Mouse (Mus musculus): ENCODE measurements around the gene Zbtb22.
"Not testable (repeated sequence)": the region's sequence is repeated elsewhere in the genome, so short reads cannot be mapped to it uniquely, and the experiment has no call there.

The Zbtb22 gene

DNA sequence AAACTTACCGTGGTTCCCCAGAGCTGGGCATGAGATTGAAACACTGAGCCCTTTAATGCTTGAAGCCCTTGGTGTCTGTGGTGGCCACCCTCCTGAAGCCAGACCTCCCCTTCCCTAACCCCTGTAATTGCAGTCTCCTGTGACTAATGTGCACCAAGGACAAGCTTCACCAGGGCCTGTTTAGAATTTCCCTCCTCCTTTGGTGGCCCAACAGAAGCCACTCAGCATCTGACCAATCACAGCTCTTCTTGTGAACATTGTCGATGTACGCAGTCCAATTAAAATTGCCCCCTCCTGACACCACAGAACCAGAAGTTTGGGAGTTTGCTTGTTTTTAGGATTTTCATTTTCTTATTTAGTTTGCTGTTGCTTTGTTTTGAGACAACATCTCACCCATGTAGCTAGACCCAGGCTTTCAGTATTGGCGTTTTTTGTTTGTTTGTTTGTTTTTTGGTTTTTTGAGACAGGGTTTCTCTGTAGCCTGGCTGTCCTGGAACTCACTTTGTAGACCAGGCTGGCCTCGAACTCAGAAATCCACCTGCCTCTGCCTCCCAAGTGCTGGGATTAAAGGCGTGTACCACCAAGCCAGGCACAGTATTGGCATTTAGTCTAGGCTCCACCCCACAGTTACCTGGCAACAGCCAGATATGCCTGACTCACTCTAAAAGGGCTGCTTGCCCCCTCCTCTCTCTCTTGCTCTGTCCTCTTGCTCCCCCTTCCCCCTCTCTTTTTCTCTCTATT is 11.6 kb upstream of the Zbtb22 start:
- in situ Hi-C loops (cut with MboI, MseI): not testable (repeated sequence)

DNA sequence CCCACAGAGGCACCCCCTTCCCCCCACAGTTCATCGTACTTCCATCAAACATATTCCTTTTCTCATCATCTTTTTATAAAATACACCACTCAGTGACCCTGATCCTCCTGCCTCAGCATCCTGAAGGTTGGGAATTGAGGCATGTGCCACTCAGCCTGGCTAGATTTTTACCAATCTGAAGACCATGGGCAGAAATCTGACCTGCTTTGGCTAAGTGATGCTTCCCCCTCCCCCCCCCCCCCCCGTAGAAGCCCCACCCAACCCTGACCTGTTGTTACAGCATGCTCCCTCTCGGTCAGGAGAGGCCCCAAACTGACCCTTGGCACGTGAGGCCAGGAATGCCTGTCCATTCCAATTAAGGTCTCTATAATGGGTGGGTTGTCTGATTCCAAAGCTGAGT is 10.9 kb upstream of the Zbtb22 start, which contains the start of gene Platr17:
TSS of gene Platr17 (plus strand) at position 301 of the 400 bp plus-strand sequence.
- in situ Hi-C loops (cut with MboI, MseI): not testable (repeated sequence)

DNA sequence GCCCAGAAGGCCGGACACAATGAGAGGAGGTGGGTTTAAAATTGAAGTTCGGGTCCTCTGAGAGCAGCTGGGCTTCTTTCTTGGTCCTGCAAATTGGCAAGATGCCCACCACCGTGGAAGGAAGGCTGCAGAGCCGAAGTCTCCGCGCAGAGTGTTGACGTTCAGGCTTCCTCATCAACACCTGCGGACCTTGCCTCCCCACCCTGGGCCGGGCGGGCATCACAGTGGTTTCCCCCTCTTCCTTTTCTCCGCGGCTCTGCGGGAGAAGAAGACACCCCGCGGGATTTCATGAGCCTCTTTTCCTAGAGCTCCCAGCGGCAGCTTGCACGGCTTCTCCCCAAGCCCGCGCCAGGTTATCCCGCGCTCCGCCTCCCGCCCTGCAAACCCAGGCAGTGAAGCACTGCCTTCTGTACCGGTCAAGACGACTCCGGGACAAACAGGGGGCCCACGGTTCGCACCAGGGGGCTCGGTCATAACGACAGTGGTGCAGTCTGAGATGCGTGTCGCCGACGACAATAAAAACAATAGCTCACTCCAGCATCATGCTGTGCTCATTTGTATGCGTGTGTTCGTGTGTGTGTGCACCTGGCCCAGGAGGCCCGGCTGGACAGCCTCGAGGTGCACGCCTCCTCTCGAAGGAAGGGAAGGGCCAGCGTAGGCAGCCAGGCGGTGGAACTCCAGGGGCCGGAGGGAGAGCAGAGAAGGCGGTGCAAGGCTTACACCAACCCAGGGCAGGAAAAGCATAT is 7.2 kb upstream of the Zbtb22 start:
- in situ Hi-C loops (cut with MboI, MseI): no loop called here

DNA sequence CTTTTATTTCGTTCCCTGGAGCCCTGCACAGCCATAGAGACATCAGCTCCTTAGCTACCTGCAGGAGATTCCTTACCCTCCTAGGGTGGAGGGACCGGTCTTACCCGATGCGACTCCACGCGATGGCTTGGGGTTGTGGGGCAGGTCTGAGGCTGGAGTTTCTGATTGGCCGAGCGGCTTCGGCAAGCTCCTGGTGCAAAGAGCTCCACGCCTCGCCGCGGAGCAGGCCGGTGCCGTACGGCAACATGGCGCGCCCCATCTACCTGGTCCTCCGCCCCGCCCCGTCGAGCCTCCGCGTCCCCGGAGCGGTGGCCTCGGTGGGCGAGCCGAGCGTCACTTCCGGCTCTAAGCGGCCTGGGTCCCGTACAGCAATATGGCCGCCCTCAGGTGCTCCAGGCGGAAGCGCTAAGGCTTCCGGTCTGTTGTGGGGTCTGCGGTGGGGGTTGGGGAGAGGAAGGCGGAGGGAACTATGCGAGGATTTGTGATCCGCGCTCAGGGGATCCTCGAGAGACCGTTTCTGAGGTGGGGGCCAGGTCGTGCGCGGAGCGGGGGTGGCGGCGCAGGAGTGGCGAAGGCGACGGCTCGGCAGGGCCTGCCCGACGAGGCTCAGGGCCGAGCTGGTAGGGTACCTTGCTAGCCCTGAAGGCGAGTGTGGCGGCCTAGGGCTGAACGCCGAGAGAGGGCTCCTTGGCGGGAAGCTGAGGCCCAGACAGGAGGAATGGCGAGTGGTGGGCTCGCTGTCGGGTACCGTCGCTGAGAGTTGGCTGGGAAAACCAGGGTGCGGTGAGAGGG is 6.4 kb upstream of the Zbtb22 start, which contains the start of gene Daxx:
TSS of gene Daxx (plus strand) at position 338 of the 792 bp plus-strand sequence.
- in situ Hi-C loops (cut with MboI, MseI): no loop called here

GRCm38 (mm10) chr17:33909869-33910250 is 5.8 kb upstream of the Zbtb22 start:
- in situ Hi-C loops (cut with MboI, MseI): no loop called here

GRCm38 (mm10) chr17:33910346-33911051 is 5.2 kb upstream of the Zbtb22 start:
- in situ Hi-C loops (cut with MboI, MseI): no loop called here

- in situ Hi-C loops (cut with MboI, MseI): no loop called here
These were observed 4.5 kb upstream of the Zbtb22 start for GRCm38 (mm10) chr17:33911052-33911812.

- in situ Hi-C loops (cut with MboI, MseI): no loop called here
These were observed 3.8 kb upstream of the Zbtb22 start for GRCm38 (mm10) chr17:33911813-33912414.

DNA sequence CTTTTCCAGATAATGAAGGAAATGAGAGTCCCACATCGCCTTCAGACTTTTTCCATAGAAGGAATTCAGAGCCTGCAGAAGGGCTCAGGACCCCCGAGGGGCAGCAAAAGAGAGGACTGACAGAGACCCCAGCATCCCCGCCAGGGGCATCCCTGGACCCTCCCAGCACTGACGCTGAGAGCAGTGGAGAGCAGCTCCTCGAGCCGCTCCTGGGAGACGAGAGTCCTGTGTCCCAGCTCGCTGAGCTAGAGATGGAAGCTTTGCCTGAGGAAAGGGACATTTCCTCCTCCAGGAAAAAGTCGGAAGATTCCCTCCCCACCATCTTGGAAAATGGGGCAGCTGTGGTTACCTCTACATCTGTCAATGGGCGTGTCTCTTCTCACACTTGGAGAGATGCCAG is 2.4 kb upstream of the Zbtb22 start:
- in situ Hi-C loops (cut with MboI, MseI): no loop called here

DNA sequence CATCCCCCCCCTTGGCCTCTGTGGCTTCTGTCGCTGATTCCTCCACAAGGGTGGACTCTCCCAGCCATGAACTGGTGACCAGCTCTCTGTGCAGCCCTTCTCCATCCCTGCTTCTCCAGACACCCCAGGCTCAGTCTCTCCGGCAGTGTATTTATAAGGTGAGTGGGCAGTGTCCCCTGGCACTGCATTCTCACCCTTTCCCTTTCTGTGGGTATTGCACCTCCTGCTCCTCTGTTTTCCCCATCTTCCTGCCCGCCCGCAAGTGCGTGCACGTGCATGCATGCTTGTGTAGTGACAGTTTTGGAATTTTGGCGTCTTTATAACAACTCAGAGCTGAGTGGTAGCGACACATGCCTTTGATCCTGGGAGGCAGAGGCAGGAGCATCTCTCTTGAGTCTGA is 1.8 kb upstream of the Zbtb22 start:
- in situ Hi-C loops (cut with MboI, MseI): no loop called here

GRCm38 (mm10) chr17:33914969-33915391 is 724 bp upstream of the Zbtb22 start:
- in situ Hi-C loops (cut with MboI, MseI): no loop called here

DNA sequence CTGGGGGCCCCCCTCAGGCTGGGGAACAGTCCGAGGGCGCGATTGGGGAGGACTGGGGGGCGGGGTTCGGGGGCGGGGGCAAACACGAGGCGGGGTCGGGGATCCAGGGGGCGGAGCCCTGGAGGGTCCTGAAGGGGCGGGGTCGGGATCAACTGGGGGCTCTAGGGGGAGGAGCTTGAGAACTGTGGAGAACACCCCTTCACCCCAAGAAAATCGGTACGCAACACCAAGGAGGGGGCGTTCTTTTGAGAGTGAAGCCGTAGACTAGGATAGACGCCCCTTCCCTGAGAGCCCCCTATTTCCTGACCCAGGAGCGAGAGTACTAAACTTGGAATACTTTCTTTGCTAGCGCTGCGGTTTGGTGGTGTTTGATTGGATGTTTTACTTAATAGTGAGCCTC is 590 bp downstream of the Zbtb22 start:
- in situ Hi-C loops (cut with MboI, MseI): no loop called here

DNA sequence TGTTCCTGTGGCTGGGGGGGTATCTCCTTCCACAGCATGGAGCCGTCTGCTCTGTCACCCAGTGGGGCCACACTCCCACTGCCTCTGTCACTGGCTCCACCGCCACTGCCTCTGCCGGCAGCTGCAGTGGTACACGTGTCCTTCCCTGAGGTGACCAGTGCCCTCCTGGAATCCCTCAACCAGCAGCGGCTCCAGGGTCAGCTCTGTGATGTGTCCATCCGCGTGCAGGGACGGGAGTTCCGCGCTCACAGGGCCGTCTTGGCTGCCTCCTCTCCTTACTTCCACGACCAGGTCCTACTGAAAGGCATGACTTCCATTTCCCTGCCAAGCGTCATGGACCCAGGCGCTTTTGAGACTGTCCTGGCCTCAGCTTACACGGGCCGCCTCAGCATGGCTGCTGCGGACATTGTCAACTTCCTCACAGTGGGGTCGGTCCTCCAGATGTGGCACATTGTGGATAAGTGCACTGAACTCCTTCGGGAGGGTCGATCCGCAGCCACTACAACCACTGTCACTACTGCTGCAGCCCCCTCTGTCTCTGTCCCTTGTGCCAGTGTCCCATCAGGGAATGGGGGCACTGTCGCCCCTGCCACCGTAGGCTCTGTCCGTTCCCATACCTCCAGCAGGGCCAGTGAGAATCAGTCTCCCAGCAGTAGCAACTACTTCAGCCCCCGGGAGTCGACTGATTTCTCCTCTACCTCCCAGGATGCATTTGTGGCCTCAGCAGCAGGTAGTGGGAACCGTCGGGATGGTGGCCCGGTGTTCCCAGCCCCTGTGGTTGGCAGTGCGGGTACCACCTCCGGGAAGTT is 1.3 kb downstream of the Zbtb22 start:
- in situ Hi-C loops (cut with MboI, MseI): no loop called here

DNA sequence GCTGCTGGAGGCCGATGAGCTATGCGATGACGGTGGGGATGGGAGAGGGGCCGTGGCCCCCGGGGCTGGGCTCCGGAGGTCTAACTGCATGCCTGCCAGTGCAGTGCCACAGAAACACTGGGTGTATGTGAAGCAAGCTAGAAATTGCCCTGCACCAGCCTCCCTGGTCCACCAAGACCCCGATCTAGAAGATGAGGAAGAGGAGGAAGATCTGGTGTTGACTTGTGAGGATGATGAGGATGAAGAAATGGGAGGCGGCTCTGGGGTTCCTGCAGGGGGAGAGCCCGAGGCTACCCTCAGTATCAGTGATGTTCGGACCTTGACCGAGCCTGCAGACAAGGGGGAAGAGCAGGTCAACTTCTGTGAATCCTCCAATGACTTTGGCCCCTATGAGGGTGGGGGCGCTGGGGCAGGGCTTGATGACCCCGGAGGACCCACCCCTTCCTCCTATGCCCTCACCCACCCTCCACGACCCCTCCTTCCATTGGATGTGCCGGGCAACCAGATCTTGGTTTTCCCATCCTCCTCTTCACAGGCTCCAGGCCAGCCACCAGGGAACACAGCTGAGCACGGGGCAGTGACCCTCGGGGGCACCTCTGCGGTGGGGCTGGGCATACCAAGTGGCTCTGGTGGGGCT is 2.1 kb downstream of the Zbtb22 start:
- in situ Hi-C loops (cut with MboI, MseI): no loop called here

DNA sequence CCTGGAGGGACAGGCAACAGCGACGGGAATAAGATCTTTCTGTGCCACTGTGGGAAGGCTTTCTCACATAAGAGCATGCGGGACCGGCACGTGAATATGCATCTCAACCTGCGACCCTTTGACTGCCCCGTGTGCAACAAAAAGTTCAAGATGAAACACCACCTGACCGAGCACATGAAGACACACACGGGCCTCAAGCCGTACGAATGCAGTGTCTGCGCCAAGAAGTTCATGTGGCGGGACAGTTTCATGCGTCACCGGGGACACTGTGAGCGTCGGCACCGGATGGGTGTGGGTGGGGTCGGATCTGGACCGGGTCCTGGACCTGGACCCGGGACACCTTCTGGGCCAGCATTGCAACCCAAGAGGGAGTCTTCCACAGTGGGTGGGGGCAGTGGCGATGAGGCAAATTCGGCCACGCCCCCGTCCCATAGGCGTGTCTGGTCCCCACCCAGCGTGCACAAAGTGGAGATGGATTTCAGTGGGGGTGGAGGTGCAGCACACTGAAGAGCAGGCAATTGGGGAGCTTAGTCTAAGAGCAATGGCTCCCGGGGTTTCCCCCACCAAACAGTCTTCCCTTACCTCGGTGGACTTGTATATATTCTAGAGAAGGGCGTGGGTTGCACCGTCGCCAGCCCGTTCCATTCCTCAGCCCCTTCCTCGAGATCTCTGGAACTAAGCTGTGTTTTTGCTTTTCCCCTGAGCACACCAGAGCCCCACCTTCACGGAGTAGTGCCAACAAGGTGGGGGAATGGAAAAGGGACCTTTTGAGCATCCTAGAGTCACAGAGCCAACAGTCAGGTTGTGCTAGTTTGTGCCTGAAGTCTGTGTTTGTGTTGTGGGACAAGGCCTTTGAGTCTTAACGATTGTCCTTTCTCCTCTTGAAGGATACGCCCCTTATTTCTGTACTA is 2.8 kb downstream of the Zbtb22 start:
- in situ Hi-C loops (cut with MboI, MseI): no loop called here

DNA sequence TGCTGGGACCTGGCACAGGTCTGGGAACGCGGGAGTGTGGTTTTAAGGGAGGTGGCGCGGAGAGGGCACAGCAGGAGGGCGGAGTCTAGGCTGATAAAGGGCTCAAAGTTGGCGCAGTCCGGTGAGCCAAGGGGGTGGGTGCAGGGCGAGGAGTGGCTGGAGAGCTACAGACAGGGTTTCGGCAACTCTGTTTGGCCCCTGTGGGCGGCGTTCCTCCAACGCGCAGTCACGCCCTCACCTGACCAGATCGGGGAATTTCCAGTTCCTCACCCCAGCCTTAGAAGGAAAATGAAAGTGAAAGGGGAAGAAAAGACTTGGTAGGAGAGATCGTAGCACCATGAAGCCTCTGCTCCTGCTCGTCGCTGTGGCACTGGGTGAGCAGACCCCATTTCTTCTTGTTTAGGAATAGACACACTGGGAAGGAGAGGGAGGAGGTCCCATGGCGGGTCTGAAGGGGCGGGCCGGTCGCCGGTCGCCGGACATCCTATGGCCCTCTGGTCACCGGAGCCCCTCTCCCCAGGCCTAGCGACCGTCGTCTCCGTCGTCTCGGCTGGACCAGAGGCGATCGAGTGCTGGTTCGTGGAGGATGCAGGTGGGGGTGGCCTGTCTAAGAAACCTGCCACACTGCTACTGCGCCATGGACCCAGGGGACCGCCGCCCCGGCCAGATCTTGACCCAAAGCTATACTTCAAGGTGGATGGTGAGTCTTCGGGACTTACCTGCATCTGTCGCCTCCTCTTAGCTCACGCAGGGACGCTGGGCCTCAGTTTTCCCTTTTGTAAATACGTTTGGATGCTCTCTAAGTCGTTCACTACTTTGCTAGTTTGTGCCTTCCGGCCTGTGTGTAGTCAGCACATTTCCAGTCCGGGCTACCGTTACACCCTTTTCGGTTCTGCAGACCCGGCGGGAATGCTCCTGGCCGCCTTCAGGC is 3.9 kb downstream of the Zbtb22 start:
- in situ Hi-C loops (cut with MboI, MseI): no loop called here

All from T-helper 2 cell (primary cell).